Comparison of ENCODE assay signal across 15 mouse cellular contexts in the genomic region with DNA sequence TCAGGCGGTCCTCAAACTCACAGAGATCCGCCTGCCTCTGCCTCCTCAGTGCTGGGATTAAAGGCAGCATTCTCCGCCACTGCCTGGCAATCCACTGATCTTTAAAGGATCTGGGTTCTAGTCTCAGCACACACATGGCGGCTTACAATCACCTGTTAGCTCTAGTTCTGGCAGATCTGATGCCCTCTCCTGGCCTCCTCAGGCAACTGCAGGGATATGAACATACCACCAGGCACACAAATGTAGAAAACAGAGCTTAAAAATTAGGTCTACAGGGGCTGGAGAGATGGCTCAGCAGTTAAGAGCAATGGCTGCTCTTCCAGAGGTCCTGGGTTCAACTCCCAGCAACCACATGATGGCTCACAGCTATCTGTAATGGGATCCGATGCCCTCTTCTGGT.
DNase-seq lines count a peak whose midpoint lies in the region; ATAC-seq and TF ChIP-seq lines count a peak whose summit lies in the region.
"Had no signal": no experiment of that assay in that cellular context is flagged by ENCODE, and none has a peak within 500 bp of the region (broad histone marks: within the 10 kb centered on the region; RNA-seq: fewer than 3 reads in every experiment).

No protein-coding gene starts in this region.

- TF ChIP-seq CTCF in kidney, adult 2 months (conservative IDR thresholded peaks at IDR 0.05; ENCODE audit: insufficient read depth, insufficient read length, low read depth, low read length), result 0 out of 2 replicates have a peak, but pooled peaks have one; percentile 7
- peak; percentile 20 for TF ChIP-seq CTCF in midbrain, postnatal 0 days (IDR thresholded peaks at IDR 0.05)
- peak; percentile 64 for TF ChIP-seq CTCF in Patski (IDR thresholded peaks at IDR 0.05)

- no peaks in the 10 kb centered on the region for H3K4me1 ChIP-seq in kidney, adult 2 months (ENCODE audit: control insufficient read depth, insufficient read depth, low read length)
- H3K4me1 ChIP-seq in midbrain, postnatal 0 days (ENCODE audit: insufficient read depth, low read length), result no peaks in the 10 kb centered on the region
- no peaks in the 10 kb centered on the region for H3K4me1 ChIP-seq in midbrain, embryonic 14.5 days (ENCODE audit: control insufficient read depth, insufficient read depth, low read length)
- H3K4me1 ChIP-seq: embryonic facial prominence, embryonic 15.5 days; hindbrain, embryonic 10.5 days had no signal

- no peak overlapping the region for H3K4me3 ChIP-seq in kidney, adult 2 months (ENCODE audit: insufficient read depth, low read depth, low read length)
- H3K4me3 ChIP-seq in midbrain, postnatal 0 days (ENCODE audit: low read depth, low read length), result no peak overlapping the region
- no peak overlapping the region for H3K4me3 ChIP-seq in midbrain, embryonic 14.5 days (replicated peaks; ENCODE audit: low read depth, low read length)
- H3K4me3 ChIP-seq: embryonic facial prominence, embryonic 15.5 days; hindbrain, embryonic 10.5 days; liver, embryonic 15.5 days had no signal

- TF ChIP-seq POLR2A in kidney, adult 2 months (IDR thresholded peaks at IDR 0.05; ENCODE audit: low read depth, low read length), result no peak

- POLR2A ChIA-PET in Patski (lab: Charles Lee), result no interaction called here

- no peaks in the 10 kb centered on the region for H3K9me3 ChIP-seq in midbrain, postnatal 0 days (ENCODE audit: low read length)
- H3K9me3 ChIP-seq in midbrain, embryonic 14.5 days (ENCODE audit: control insufficient read depth, low read length), result no peaks in the 10 kb centered on the region
- H3K9me3 ChIP-seq: embryonic facial prominence, embryonic 15.5 days; hindbrain, embryonic 10.5 days; liver, embryonic 15.5 days had no signal

- ATAC-seq in midbrain, postnatal 0 days (ENCODE audit: low FRiP score), result no peak
- no peak for ATAC-seq in midbrain, embryonic 14.5 days (ENCODE audit: low FRiP score, low TSS enrichment)
- no peak for ATAC-seq in Patski
- ATAC-seq in cerebellum, adult (ENCODE audit: insufficient number of reproducible peaks, low FRiP score, low TSS enrichment), result no peak
- ATAC-seq: forebrain, embryonic 14.5 days had no signal

- CTCF ChIA-PET in Patski (lab: Charles Lee), result interaction anchor here (0.5 to 1.7 kb wide), 3 partner anchors 9 to 327 kb away, joined by 3 to 7 read pairs (median 3); no protein-coding TSS in a partner anchor

- over 99% methylated on average over 5 of the region's 5 CpGs for WGBS in kidney, adult 2 months
- 97% methylated on average over 5 of the region's 5 CpGs for WGBS in midbrain, postnatal 0 days
- 96% methylated on average over 5 of the region's 5 CpGs for WGBS in midbrain, embryonic 14.5 days

- no peak overlapping the region for H3K27ac ChIP-seq in kidney, adult 2 months (ENCODE audit: insufficient read depth, low read depth, low read length)
- H3K27ac ChIP-seq in midbrain, postnatal 0 days (ENCODE audit: low read depth, low read length), result no peak overlapping the region
- no peak overlapping the region for H3K27ac ChIP-seq in midbrain, embryonic 14.5 days (replicated peaks; ENCODE audit: low read depth, low read length)
- H3K27ac ChIP-seq: embryonic facial prominence, embryonic 15.5 days; hindbrain, embryonic 10.5 days; liver, embryonic 15.5 days had no signal

- H3K9ac ChIP-seq in midbrain, postnatal 0 days (replicated peaks; ENCODE audit: low read length, poor library complexity, severe bottlenecking), result no peak overlapping the region
- no peak overlapping the region for H3K9ac ChIP-seq in midbrain, embryonic 14.5 days (replicated peaks; ENCODE audit: low read length)
- H3K9ac ChIP-seq: embryonic facial prominence, embryonic 15.5 days; liver, embryonic 15.5 days had no signal

- no peak for DNase-seq in kidney, adult 2 months
- no peak for DNase-seq in kidney, postnatal 36 days
- no peak for DNase-seq in midbrain, postnatal 0 days (ENCODE audit: low spot score)
- no peak for DNase-seq in midbrain, embryonic 14.5 days
- DNase-seq in Patski (ENCODE audit: low read depth, low spot score) (no peak), MN1 (ENCODE audit: low spot score) (no peak)
- DNase-seq: cerebellum, adult 18-20 months; gastrocnemius, postnatal 10 days; kidney, adult 18-20 months; thymus, adult 18-20 months had no signal

- H3K4me2 ChIP-seq in midbrain, postnatal 0 days (ENCODE audit: low read depth, low read length, poor library complexity, severe bottlenecking), result no peak overlapping the region
- H3K4me2 ChIP-seq in midbrain, embryonic 14.5 days (ENCODE audit: low read length), result no peak overlapping the region
- H3K4me2 ChIP-seq: embryonic facial prominence, embryonic 15.5 days; liver, embryonic 15.5 days had no signal

- in situ Hi-C loops in Patski (cut with MboI; ENCODE audit: low pct_unique_long_range_greater_than_20kb), result loop anchor here (10.0 to 25.0 kb wide), 2 partner anchors 266 to 453 kb away; partner anchors contain the start of gene Wdr95

- no peaks in the 10 kb centered on the region for H3K27me3 ChIP-seq in kidney, adult 2 months (replicated peaks; ENCODE audit: control insufficient read depth, insufficient read depth, low read length)
- H3K27me3 ChIP-seq in midbrain, postnatal 0 days (ENCODE audit: insufficient read depth, low read length), result no peaks in the 10 kb centered on the region
- no peaks in the 10 kb centered on the region for H3K27me3 ChIP-seq in midbrain, embryonic 14.5 days (ENCODE audit: control insufficient read depth, insufficient read depth, low read length)
- H3K27me3 ChIP-seq in Patski, result no peaks in the 10 kb centered on the region
- H3K27me3 ChIP-seq: embryonic facial prominence, embryonic 15.5 days; liver, embryonic 15.5 days had no signal

- no peaks in the 10 kb centered on the region for H3K36me3 ChIP-seq in kidney, adult 2 months (ENCODE audit: control insufficient read depth, insufficient read depth, low read length)
- H3K36me3 ChIP-seq in midbrain, postnatal 0 days (ENCODE audit: insufficient read depth, low read length), result no peaks in the 10 kb centered on the region
- H3K36me3 ChIP-seq in midbrain, embryonic 14.5 days (ENCODE audit: control insufficient read depth, insufficient read depth, low read length), result no peaks in the 10 kb centered on the region
- H3K36me3 ChIP-seq: embryonic facial prominence, embryonic 15.5 days; hindbrain, embryonic 10.5 days; liver, embryonic 15.5 days had no signal

Comparison
In these comparisons a context has a peak if more than half of its experiments do, and no peak if none do; other contexts are left out.
1. CTCF ChIP-seq: peak in every context shown above with its lines; median percentile 64 in Patski; 20 in midbrain, postnatal 0 days; 7 in kidney, adult 2 months.